Mouse (Mus musculus) cerebellum, adult 2 months (tissue): ENCODE data around the gene Slc12a8.

Experiments
- CTCF ChIP-seq: fragments of 200-500 bp; IDR thresholded peaks from 2 replicates; pipeline ENCODE4 v1.5.1; 2011; ENCODE audit warnings: low read depth, mild to moderate bottlenecking, control low read depth, low read length, moderate library complexity, borderline replicate concordance; ENCODE audit not compliant: insufficient read depth
- POLR2A ChIP-seq: fragments of 200-500 bp; IDR thresholded peaks from 2 replicates; pipeline ENCODE4 v1.6.1; 2011; ENCODE audit warnings: low read length, control low read depth, borderline replicate concordance; ENCODE audit not compliant: insufficient read depth

DNA sequence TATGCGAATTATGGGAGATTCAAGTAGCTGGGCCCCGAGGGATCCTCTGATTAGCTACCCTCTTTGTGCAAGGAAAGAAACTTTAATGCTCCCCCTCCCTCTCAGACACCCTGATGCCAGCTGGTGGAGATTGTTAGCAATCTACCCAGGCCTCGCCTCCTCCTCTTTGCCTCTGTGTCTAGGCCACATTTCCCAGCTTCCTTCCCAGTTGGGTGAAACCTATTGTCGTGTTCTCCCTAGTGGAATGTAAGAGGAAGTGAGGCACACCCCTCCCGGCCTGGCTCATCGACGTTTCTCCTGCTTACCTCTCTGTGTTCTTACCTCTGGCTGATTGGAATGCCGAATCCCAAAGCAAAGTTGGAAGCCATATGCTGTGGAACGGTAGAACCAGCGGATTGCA is 163.7 kb downstream of the Slc12a8 start:
- no peak for TF ChIP-seq CTCF
- no peak for TF ChIP-seq POLR2A
